Mouse (Mus musculus) liver, embryonic 14.5 days (tissue): ENCODE measurements around the gene Wdr46. TPM values are rescaled to one million over a fixed set of nuclear protein-coding genes. Genes with fewer than 3 reads are reported as not detected.
"Not testable (repeated sequence)": the region's sequence is repeated elsewhere in the genome, so short reads cannot be mapped to it uniquely, and the experiment has no call there.

Source experiments
- ATAC-seq: fragments of 200-750 bp; cut with Nextera tagmentation; 2 replicates; pipeline ENCODE4 v1.8.0; 2017; ENCODE audit warnings: moderate number of reproducible peaks, mild to moderate bottlenecking, moderate library complexity; ENCODE audit not compliant: insufficient read depth
- DNase-seq, 3 experiments: peaks; one replicate each; pipeline ENCODE4 v3.0.0-alpha.2; 2012 to 2013; ENCODE audit warnings: low read depth in 3 of 3, low spot score in 3 of 3
- H3K27ac ChIP-seq: fragments of 300-500 bp; sonication (generic); 2 replicates; pipeline ENCODE4 v1.5.1; 2014; ENCODE audit warnings: moderate library complexity, mild to moderate bottlenecking, control low read depth, inconsistent platforms
- H3K27me3 ChIP-seq: fragments of 300-500 bp; sonication (generic); 2 replicates; pipeline ENCODE4 v1.6.1; 2014; ENCODE audit warnings: mild to moderate bottlenecking, low read length, moderate library complexity; ENCODE audit not compliant: control insufficient read depth, insufficient read depth
- H3K36me3 ChIP-seq: fragments of 300-500 bp; sonication (generic); replicated peaks from 2 replicates; pipeline ENCODE4 v1.6.1; 2014; ENCODE audit warnings: low read depth; ENCODE audit not compliant: control insufficient read depth, insufficient read depth
- H3K4me1 ChIP-seq, 2 experiments: fragments of 200-500 bp in 1 of 2; fragments of 300-500 bp in 1 of 2; sonication (generic) in 1 of 2; replicated peaks; 2 replicates each; pipeline ENCODE4 v1.6.1; 2012 to 2014; ENCODE audit warnings: antibody characterized with exemption in 1 of 2, inconsistent platforms in 1 of 2, low read length in 1 of 2; ENCODE audit not compliant: control insufficient read depth in 2 of 2, insufficient read depth in 2 of 2
- H3K4me2 ChIP-seq: fragments of 300-500 bp; sonication (generic); 2 replicates; pipeline ENCODE4 v1.6.1; 2014; ENCODE audit warnings: low read depth, mild to moderate bottlenecking, control low read depth, moderate library complexity
- H3K4me3 ChIP-seq, 2 experiments: fragments of 200-500 bp in 1 of 2; fragments of 300-500 bp in 1 of 2; sonication (generic) in 1 of 2; 2 replicates each; pipeline ENCODE4 v1.5.1; 2012 to 2014; ENCODE audit warnings: low read depth in 2 of 2, low read length in 2 of 2, mild to moderate bottlenecking in 2 of 2, control low read depth in 1 of 2, inconsistent platforms in 1 of 2, moderate library complexity in 1 of 2; ENCODE audit not compliant: insufficient read depth in 1 of 2
- H3K9ac ChIP-seq: fragments of 300-500 bp; sonication (generic); replicated peaks from 2 replicates; pipeline ENCODE4 v1.6.1; 2014; ENCODE audit warnings: mild to moderate bottlenecking, control low read depth, moderate library complexity
- H3K9me3 ChIP-seq: fragments of 300-500 bp; sonication (generic); 2 replicates; pipeline ENCODE4 v1.6.1; 2016; ENCODE audit warnings: low read length, mixed read lengths; ENCODE audit not compliant: control insufficient read depth
- CTCF ChIP-seq: IDR thresholded peaks from 2 replicates; pipeline ENCODE4 v1.5.1; 2016; ENCODE audit warnings: antibody characterized with exemption, low read depth, control low read depth
- EP300 ChIP-seq: IDR thresholded peaks from 2 replicates; pipeline ENCODE4 v1.6.1; 2016; ENCODE audit warnings: antibody characterized with exemption, low read depth
- WGBS: fragments of 180-500 bp; shearing (Covaris S2); extraction: QIAGEN DNeasy Blood & Tissue Kit; methylation state at CpG from one replicate; pipeline ENCODE4 v1.1.7; 2014; ENCODE audit not compliant: insufficient replicate concordance; 5-methylcytosine and 5-hydroxymethylcytosine counted together
- polyA plus RNA-seq, 2 experiments: library from polyadenylated mRNA; depleted of rRNA in 1 of 2; stranded (reverse) in 1 of 2; unstranded in 1 of 2; fragments of >200 nt; fragmentation: Nextera tagmentation in 1 of 2; extraction: Ambion mirVana in 1 of 2; gene quantifications; 2 replicates each; pipeline versions ENCODE4 v1.2.1 to v1.2.3; 2012 to 2014

Gene Wdr46
- polyA plus RNA-seq, 2 experiments, result 8.0 to 18.9 TPM

DNA sequence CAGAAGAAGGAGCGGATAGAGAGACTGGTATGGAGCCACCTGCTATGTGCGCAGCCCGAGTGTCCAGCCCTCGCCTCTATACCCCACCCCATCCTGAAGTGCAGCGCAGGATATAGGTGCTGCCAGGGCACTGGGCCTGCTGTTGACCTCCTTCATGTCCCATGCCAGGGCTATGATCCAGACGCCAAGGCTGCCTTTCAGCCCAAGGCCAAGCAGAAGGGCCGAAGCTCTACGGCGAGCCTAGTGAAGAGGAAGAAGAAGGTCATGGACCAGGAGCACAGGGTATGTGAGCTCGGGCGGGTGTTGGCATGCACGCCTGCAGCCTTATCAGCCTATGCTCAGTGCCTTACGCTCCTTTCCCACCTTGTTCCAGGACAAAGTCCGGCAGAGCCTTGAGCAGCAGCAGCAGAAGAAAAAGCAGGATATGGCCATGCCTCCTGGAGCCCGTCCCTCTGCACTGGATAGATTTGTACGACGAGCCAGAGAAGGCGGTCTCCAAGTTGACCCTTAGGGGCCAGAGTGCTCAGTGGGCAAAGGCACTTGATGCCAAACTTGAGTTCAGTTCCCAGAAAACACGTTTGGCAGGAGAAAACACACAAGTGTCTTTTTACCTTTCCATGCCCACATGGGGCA lies 8.6 kb downstream of the Wdr46 start:
- Histone ChIP-seq H3K4me1 (peaks cover 9 to 17% of the 10 kb centered on the region in 2 experiments), H3K9ac (no peak overlapping the region), H3K4me3 (no peak overlapping the region), H3K36me3 (peaks cover 23% of the 10 kb centered on the region), H3K27me3 (no peaks in the 10 kb centered on the region), H3K4me2 (no peak overlapping the region), H3K27ac (no peak overlapping the region), H3K9me3 (no peaks in the 10 kb centered on the region)
- DNase-seq (no peak), ATAC-seq (no peak)
- 77% methylated on average over 19 of the region's 19 CpGs for WGBS
- TF ChIP-seq CTCF (no peak), EP300 (no peak)

DNA sequence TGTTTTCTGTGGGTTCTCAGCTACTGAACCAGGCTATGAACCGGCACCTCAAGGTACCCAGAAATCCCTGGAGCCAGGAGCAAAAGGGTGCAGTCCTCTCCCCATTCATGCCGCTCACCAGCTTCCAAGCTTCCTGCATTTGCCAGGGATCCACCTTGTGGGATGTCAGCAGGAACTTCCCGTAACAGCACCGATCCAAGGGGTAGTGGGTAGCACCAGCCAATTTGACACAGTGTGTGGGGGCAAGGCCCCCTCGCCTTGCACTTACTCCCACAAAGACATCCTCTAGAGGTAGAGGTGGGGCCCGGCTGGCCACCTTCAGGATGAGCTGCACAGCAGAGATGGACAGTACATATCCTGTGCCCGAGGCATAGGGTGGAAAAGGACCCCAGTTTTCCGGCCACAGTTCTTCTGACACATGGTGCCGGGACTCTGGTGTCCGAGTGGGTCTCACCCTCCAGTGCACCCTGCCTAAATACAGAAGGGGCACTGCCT lies 9.7 kb downstream of the Wdr46 start:
- 76% methylated on average over 10 of the region's 10 CpGs for WGBS
- no peaks in the 10 kb centered on the region for H3K27me3 ChIP-seq
- H3K27ac ChIP-seq, result no peak overlapping the region
- TF ChIP-seq CTCF (no peak), EP300 (no peak)
- no peak for DNase-seq
- peak overlapping the region; percentile 89 for H3K4me2 ChIP-seq
- no peak for ATAC-seq
- H3K36me3 ChIP-seq, result peaks cover 29% of the 10 kb centered on the region
- peak overlapping the region in 1 of 2 experiments; percentile 50; a peak in 1 of 4 replicates for H3K4me3 ChIP-seq
- H3K9ac ChIP-seq, result no peak overlapping the region; the same call in 1 of the 2 replicates
- peaks cover 10 to 17% of the 10 kb centered on the region in 2 experiments for H3K4me1 ChIP-seq
- no peaks in the 10 kb centered on the region for H3K9me3 ChIP-seq

DNA sequence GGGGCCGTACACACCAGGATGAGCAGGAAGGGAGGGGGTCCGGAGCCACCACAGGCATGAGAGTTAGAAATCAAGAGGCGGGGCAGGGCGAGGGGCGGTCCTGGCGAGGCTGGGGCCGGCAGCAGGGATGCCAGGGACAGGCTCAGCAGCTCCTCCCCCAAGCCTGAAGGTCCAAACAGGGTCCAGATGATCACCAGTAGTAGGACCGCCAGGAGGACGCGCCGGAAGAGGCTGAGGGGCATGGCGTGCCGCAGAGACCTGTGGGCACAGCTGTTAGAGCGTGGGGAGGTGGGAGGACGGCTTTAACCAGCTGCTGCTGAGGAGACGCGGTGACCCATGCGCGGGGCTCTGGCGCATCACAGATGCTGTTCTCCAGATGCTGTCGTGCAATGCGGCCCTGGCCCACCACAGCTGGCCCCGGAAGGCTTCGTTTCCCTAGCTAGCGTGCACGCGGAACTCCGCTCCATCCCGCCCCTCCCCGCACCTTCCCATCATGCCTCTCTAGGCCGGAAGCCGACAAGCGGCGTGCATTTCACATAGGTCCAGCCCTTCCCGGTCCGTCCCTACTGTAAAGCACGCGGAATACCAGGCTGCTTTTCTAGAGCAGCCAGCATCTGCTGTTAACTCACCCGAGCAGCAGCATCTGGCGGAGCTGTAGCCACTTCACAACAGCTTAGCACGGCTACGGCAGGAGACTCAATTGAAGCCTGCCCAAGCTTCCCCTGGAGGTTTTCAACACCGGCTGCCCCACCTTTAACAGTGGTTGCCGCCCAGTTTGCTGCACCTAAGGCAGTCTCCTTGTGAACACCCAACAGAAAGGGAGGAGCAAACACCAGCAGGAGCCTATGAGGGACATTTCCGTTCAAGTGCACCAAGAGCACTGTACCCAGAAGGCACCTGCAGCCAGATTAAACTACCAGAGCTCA lies 10.8 kb downstream of the Wdr46 start, which contains the start of gene B3galt4:
Gene B3galt4 (minus strand): TSS at position 468 of the 926 bp plus-strand sequence.
- no peaks in the 10 kb centered on the region for H3K9me3 ChIP-seq
- DNase-seq (peak; percentile 71 to 82 (median 71)), ATAC-seq (peak; percentile 71)
- H3K4me2 ChIP-seq, result peak within 1 kb of the TSS; percentile 89
- TF ChIP-seq EP300 (peak; percentile 32), CTCF (peak; percentile 24; the same call in 1 of the 2 replicates)
- peak within 1 kb of the TSS; percentile 46 for H3K27ac ChIP-seq
- H3K27me3 ChIP-seq, result no peaks in the 10 kb centered on the region
- peak within 1 kb of the TSS; percentile 36 to 50 for H3K4me3 ChIP-seq
- H3K4me1 ChIP-seq, result peaks cover 10 to 17% of the 10 kb centered on the region in 2 experiments
- H3K9ac ChIP-seq, result peak within 1 kb of the TSS; percentile 60
- peaks cover 29% of the 10 kb centered on the region for H3K36me3 ChIP-seq
- under 1% methylated on average over 45 of the region's 45 CpGs for WGBS

DNA sequence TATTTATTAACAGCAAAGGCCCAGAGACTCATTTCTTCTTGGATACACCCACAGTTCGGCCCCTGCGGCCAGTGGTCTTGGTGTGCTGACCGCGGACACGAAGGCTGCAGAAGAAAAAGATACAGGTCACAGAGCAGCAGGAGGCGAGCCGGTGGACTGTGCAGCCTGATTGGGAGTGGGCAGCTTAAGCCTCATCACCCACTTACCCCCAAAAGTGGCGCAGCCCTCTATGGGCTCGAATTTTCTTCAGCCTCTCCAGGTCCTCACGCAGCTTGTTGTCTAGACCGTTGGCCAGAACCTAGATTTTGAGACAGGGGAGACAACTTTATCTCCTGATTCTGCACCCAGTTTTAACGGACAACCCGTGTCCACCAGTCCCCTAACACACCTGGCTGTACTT lies 11.6 kb downstream of the Wdr46 start:
- H3K9ac ChIP-seq, result 0 out of 2 replicates have a peak overlapping the region, but pooled peaks have one; percentile 28
- WGBS, result 58% methylated on average over 13 of the region's 13 CpGs
- H3K27ac ChIP-seq, result peak overlapping the region; percentile 46
- H3K36me3 ChIP-seq, result peaks cover 29% of the 10 kb centered on the region
- H3K4me1 ChIP-seq, result peaks cover 17 to 20% of the 10 kb centered on the region in 2 experiments
- not testable (repeated sequence) for H3K9me3 ChIP-seq, DNase-seq, ATAC-seq, H3K27me3 ChIP-seq
- H3K4me2 ChIP-seq, result peak overlapping the region; percentile 89
- peak overlapping the region; percentile 1 to 50; a peak in 3 of 4 replicates for H3K4me3 ChIP-seq

DNA sequence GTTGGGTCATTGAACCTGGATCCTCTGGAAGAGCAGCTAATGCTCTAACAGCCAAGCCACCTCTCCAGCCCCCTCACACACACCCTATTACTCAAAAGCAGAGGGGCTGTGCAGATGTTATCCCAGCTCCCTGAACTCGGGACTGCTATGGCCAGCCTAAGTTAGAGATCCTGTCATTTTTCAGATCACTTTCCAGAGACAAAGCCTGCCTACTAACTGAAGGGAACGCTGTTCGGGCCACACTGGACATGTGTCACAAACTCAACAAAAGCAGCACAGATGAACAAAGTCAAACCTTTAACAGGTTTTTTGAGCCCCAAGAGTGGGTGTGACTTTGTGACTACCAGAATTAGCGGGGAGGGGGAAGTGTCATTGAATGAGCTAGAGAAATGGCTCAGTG lies 12.4 kb downstream of the Wdr46 start:
- Histone ChIP-seq H3K4me3 (peak overlapping the region; percentile 70 to 82; a peak in 3 of 4 replicates), H3K27me3 (no peaks in the 10 kb centered on the region), H3K4me2 (peak overlapping the region; percentile 89), H3K4me1 (peaks cover 18 to 20% of the 10 kb centered on the region in 2 experiments), H3K27ac (peak overlapping the region; percentile 59), H3K36me3 (peaks cover 29% of the 10 kb centered on the region), H3K9ac (peak overlapping the region; percentile 86), H3K9me3 (no peaks in the 10 kb centered on the region)
- no peak for DNase-seq
- 59% methylated on average over 4 of the region's 4 CpGs for WGBS
- TF ChIP-seq EP300, result no peak
- TF ChIP-seq CTCF, result no peak
- no peak for ATAC-seq
